Mouse (Mus musculus): ENCODE results near the gene Acd. TPM values are rescaled to one million over a fixed set of nuclear protein-coding genes. Genes with fewer than 3 reads are reported as not detected.

Acd gene
- polyA plus RNA-seq (2015; fragmentation: Nextera tagmentation; extraction: Ambion mirVana) = 24.6 and 25.1 TPM in 2 replicates

GRCm38 (mm10) chr8:105700966-105701824, at the start of gene Acd, which contains the start of gene Pard6a:
TSS of gene Acd (minus strand) at chr8:105701102.
TSS of gene Pard6a (plus strand) at chr8:105701148.

GRCm38 (mm10) chr8:105707498-105708403, 6.8 kb upstream of the Acd start, which contains the start of the genes 4933405L10Rik and Enkd1:
TSS of gene 4933405L10Rik (plus strand) at chr8:105707655.
TSS of gene Enkd1 (minus strand) at chr8:105708210.

GRCm38 (mm10) chr8:105685796-105686308, 15.1 kb downstream of the Acd start, which contains the start of gene Carmil2:
TSS of gene Carmil2 (plus strand) at chr8:105686274.

Other genes with a start within 250 kb of the Acd start
- 630 and 718 TPM in 2 replicates for gene Tppp3, start 229.6 kb downstream of the Acd start, polyA plus RNA-seq (2015; fragmentation: Nextera tagmentation; extraction: Ambion mirVana)
- gene Zdhhc1, start 204.2 kb downstream of the Acd start, polyA plus RNA-seq (2015; fragmentation: Nextera tagmentation; extraction: Ambion mirVana) = 22.4 and 24.2 TPM in 2 replicates
- 6.9 TPM in 2 replicates for gene Hsd11b2, start 182.3 kb downstream of the Acd start, polyA plus RNA-seq (2015; fragmentation: Nextera tagmentation; extraction: Ambion mirVana)
- 57.6 and 67.5 TPM in 2 replicates for gene Atp6v0d1, start 135.1 kb downstream of the Acd start, polyA plus RNA-seq (2015; fragmentation: Nextera tagmentation; extraction: Ambion mirVana)
- 15.6 and 18.2 TPM in 2 replicates for gene Ripor1, start 95.8 kb downstream of the Acd start, polyA plus RNA-seq (2015; fragmentation: Nextera tagmentation; extraction: Ambion mirVana)
- 40.0 and 44.9 TPM in 2 replicates for gene Ctcf, start 64.5 kb downstream of the Acd start, polyA plus RNA-seq (2015; fragmentation: Nextera tagmentation; extraction: Ambion mirVana)
- gene Agrp, start 63.7 kb downstream of the Acd start, polyA plus RNA-seq (2015; fragmentation: Nextera tagmentation; extraction: Ambion mirVana) = 0.27 and 0.62 TPM in 2 replicates
- 0.04 and 0.10 TPM in 2 replicates for gene Carmil2, start 14.8 kb downstream of the Acd start, polyA plus RNA-seq (2015; fragmentation: Nextera tagmentation; extraction: Ambion mirVana)
- gene Pard6a, start within 50 bp of the Acd start, polyA plus RNA-seq (2015; fragmentation: Nextera tagmentation; extraction: Ambion mirVana) = 11.9 and 12.2 TPM in 2 replicates
- gene 4933405L10Rik, start 6.6 kb upstream of the Acd start, polyA plus RNA-seq (2015; fragmentation: Nextera tagmentation; extraction: Ambion mirVana) = not detected in 2 replicates
- gene Enkd1, start 7.1 kb upstream of the Acd start, polyA plus RNA-seq (2015; fragmentation: Nextera tagmentation; extraction: Ambion mirVana) = 3.2 and 3.8 TPM in 2 replicates
- gene Gfod2, start 57.6 kb upstream of the Acd start, polyA plus RNA-seq (2015; fragmentation: Nextera tagmentation; extraction: Ambion mirVana) = 5.0 and 7.8 TPM in 2 replicates
- 9.3 and 9.6 TPM in 2 replicates for gene Ranbp10, start 126.2 kb upstream of the Acd start, polyA plus RNA-seq (2015; fragmentation: Nextera tagmentation; extraction: Ambion mirVana)
- 0.17 and 0.28 TPM in 2 replicates for gene Tsnaxip1, start 126.6 kb upstream of the Acd start, polyA plus RNA-seq (2015; fragmentation: Nextera tagmentation; extraction: Ambion mirVana)
- 9.9 and 12.2 TPM in 2 replicates for gene Cenpt, start 152.2 kb upstream of the Acd start, polyA plus RNA-seq (2015; fragmentation: Nextera tagmentation; extraction: Ambion mirVana)
- gene Thap11, start 154.0 kb upstream of the Acd start, polyA plus RNA-seq (2015; fragmentation: Nextera tagmentation; extraction: Ambion mirVana) = 52.0 and 52.7 TPM in 2 replicates
- 158 and 164 TPM in 2 replicates for gene Nutf2, start 159.5 kb upstream of the Acd start, polyA plus RNA-seq (2015; fragmentation: Nextera tagmentation; extraction: Ambion mirVana)
- gene Edc4, start 179.8 kb upstream of the Acd start, polyA plus RNA-seq (2015; fragmentation: Nextera tagmentation; extraction: Ambion mirVana) = 20.2 and 22.6 TPM in 2 replicates
- 1.2 and 1.7 TPM in 2 replicates for gene Nrn1l, start 192.5 kb upstream of the Acd start, polyA plus RNA-seq (2015; fragmentation: Nextera tagmentation; extraction: Ambion mirVana)
- gene Pskh1, start 199.3 kb upstream of the Acd start, polyA plus RNA-seq (2015; fragmentation: Nextera tagmentation; extraction: Ambion mirVana) = 16.8 and 17.0 TPM in 2 replicates
- 0.32 TPM in 1 of 2 replicates, not detected in the other for gene Ctrl, start 232.8 kb upstream of the Acd start, polyA plus RNA-seq (2015; fragmentation: Nextera tagmentation; extraction: Ambion mirVana)
- 36.6 and 38.1 TPM in 2 replicates for gene Psmb10, start 237.3 kb upstream of the Acd start, polyA plus RNA-seq (2015; fragmentation: Nextera tagmentation; extraction: Ambion mirVana)
- 0.49 and 0.66 TPM in 2 replicates for gene Lcat, start 242.3 kb upstream of the Acd start, polyA plus RNA-seq (2015; fragmentation: Nextera tagmentation; extraction: Ambion mirVana)